Mouse (Mus musculus): ENCODE results near the gene Slc27a3.

Gene Slc27a3

DNA sequence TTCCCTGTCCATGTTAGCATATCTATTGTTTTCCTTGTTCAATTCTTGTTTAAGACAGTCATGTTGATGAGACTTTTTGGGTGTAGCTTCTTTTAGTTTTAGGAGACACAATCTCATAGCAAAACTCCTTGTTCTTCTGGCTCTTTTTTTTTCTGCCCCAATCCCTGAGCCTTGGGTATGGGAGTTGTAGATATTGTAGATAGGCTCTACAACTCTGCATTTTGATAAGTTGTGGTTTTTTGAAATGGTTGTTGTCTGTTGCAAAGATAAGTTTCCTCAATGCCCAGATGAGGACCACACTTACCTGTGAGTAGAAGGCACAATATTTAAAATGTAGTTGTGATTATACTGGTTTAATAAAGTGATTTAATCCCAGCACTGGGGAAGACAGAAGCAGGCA lies 49.6 kb downstream of the Slc27a3 start:
- no peak for DNase-seq (ENCODE audit: low spot score)

DNA sequence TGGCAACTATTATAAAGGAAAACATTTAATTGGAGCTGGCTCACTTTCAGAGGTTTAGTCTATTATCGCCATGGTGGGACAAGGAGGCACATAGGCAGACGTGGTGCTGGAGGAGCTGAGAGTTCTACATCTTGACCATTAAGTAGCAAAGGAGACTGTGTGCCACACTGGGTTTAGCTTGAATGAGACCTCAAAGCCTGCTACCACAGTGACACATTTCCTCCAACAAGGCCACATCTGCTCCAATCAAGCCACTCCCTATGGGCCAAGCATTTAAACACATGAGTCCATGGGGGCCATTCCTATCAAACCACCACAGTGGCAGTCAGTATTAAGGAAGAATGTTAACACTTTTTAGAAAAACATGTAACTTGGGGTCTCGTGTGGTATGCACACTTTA lies 51.5 kb downstream of the Slc27a3 start:
- DNase-seq (ENCODE audit: low spot score): no peak

- no peak for DNase-seq (ENCODE audit: low spot score)
Measured at GRCm38 (mm10) chr3:90335517-90335916, 54.2 kb downstream of the Slc27a3 start.
